Mouse (Mus musculus): ENCODE measurements around the gene Vmn1r33. TPM values are rescaled to one million over a fixed set of nuclear protein-coding genes. Genes with fewer than 3 reads are reported as not detected.

Vmn1r33 gene
- polyA plus RNA-seq (2012; rRNA removed), result not detected in 2 replicates

DNA sequence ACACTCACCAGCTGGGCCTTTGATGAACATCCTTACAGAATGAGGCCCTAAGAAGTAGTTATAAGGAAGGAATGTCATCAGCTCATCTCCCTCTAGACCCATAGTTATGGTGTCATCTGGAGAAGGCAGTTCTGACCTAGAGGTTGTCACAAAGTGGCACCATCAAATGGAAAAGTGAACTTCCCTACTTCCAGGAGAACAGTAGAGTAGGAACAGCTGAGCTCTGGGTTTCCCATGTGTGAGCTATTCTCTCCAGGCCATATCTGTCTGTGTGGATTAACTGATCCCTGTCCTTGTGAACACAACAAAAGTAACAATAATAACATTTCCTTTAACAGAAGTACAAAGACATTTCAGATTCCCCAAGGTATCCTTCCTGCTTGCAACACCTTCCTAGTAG, at the start of gene Vmn1r33:
Gene Vmn1r33 (minus strand): TSS at position 101 of the 400 bp plus-strand sequence.

GRCm38 (mm10) chr6:66643779-66644178, 25.7 kb upstream of the Vmn1r33 start, which contains the start of gene Vmn1r34:
Gene Vmn1r34, minus strand, starts transcription at chr6:66643879.

Other genes with a start within 250 kb of the Vmn1r33 start
- gene Mad2l1, start 82.9 kb downstream of the Vmn1r33 start, polyA plus RNA-seq (2012; rRNA removed), result 0.67 and 0.82 TPM in 2 replicates
- not detected in 2 replicates for gene Vmn1r32, start 58.2 kb downstream of the Vmn1r33 start, polyA plus RNA-seq (2012; rRNA removed)
- not detected in 2 replicates for gene Vmn1r34, start 25.6 kb upstream of the Vmn1r33 start, polyA plus RNA-seq (2012; rRNA removed)
- not detected in 2 replicates for gene Vmn1r35, start 67.6 kb upstream of the Vmn1r33 start, polyA plus RNA-seq (2012; rRNA removed)
- not detected in 2 replicates for gene Vmn1r36, start 100.9 kb upstream of the Vmn1r33 start, polyA plus RNA-seq (2012; rRNA removed)
- gene Vmn1r37, start 111.1 kb upstream of the Vmn1r33 start, polyA plus RNA-seq (2012; rRNA removed), result not detected in 2 replicates
- gene Vmn1r38, start 164.3 kb upstream of the Vmn1r33 start, polyA plus RNA-seq (2012; rRNA removed), result not detected in 2 replicates
- gene Vmn1r39, start 192.3 kb upstream of the Vmn1r33 start, polyA plus RNA-seq (2012; rRNA removed), result not detected in 2 replicates